Mouse (Mus musculus) limb, embryonic 14.5 days (tissue): ENCODE measurements around the gene Gm49358. TPM values are rescaled to one million over a fixed set of nuclear protein-coding genes. Genes with fewer than 3 reads are reported as not detected.
A peak's percentile ranks its signal among the peaks of the same experiment; 100 is the strongest.

Source experiments
- ATAC-seq: fragments of 200-750 bp; cut with Nextera tagmentation; 2 replicates; pipeline ENCODE4 v1.8.0; 2017; ENCODE audit warnings: low read depth, moderate number of reproducible peaks, moderate TSS enrichment; ENCODE audit not compliant: low FRiP score
- DNase-seq: peaks from one replicate; pipeline ENCODE4 v3.0.0-alpha.2; 2015; ENCODE audit warnings: low spot score
- H3K27ac ChIP-seq: fragments of 300-500 bp; sonication (generic); replicated peaks from 2 replicates; pipeline ENCODE4 v1.5.1; 2014; ENCODE audit warnings: low read depth, mild to moderate bottlenecking, low read length, moderate library complexity, mixed read lengths
- H3K27me3 ChIP-seq: fragments of 300-500 bp; sonication (generic); 2 replicates; pipeline ENCODE4 v1.6.1; 2014; ENCODE audit warnings: low read length, mixed read lengths; ENCODE audit not compliant: control insufficient read depth, insufficient read depth
- H3K36me3 ChIP-seq: fragments of 300-500 bp; sonication (generic); 2 replicates; pipeline ENCODE4 v1.6.1; 2014; ENCODE audit warnings: mild to moderate bottlenecking, low read length, moderate library complexity, mixed read lengths; ENCODE audit not compliant: control insufficient read depth, insufficient read depth
- H3K4me1 ChIP-seq: fragments of 300-500 bp; sonication (generic); 2 replicates; pipeline ENCODE4 v1.6.1; 2014; ENCODE audit warnings: antibody characterized with exemption, low read length, mixed read lengths; ENCODE audit not compliant: control insufficient read depth, insufficient read depth
- H3K4me2 ChIP-seq: fragments of 300-500 bp; sonication (generic); replicated peaks from 2 replicates; pipeline ENCODE4 v1.6.1; 2014; ENCODE audit warnings: low read depth, mild to moderate bottlenecking, low read length, moderate library complexity; ENCODE audit not compliant: severe bottlenecking
- H3K4me3 ChIP-seq: fragments of 300-500 bp; sonication (generic); replicated peaks from 2 replicates; pipeline ENCODE4 v1.5.1; 2014; ENCODE audit warnings: low read length
- H3K9ac ChIP-seq: fragments of 300-500 bp; sonication (generic); 2 replicates; pipeline ENCODE4 v1.6.1; 2014; ENCODE audit warnings: mild to moderate bottlenecking, low read depth, low read length, moderate library complexity; ENCODE audit not compliant: severe bottlenecking
- H3K9me3 ChIP-seq: fragments of 300-500 bp; sonication (generic); 2 replicates; pipeline ENCODE4 v1.6.1; 2016; ENCODE audit warnings: low read length; ENCODE audit not compliant: control insufficient read depth
- POLR2A ChIP-seq: fragments of 200-500 bp; IDR thresholded peaks from 2 replicates; pipeline ENCODE4 v1.8.0; 2012; ENCODE audit warnings: inconsistent platforms, mild to moderate bottlenecking, moderate library complexity, borderline replicate concordance; ENCODE audit not compliant: insufficient read depth, insufficient read length; ENCODE audit errors: extremely low read depth
- WGBS: fragments of 180-500 bp; shearing (Covaris S2); extraction: QIAGEN DNeasy Blood & Tissue Kit; methylation state at CpG from one replicate; pipeline ENCODE4 v1.1.7; 2014; 5-methylcytosine and 5-hydroxymethylcytosine counted together
- polyA plus RNA-seq, 2 experiments: library from polyadenylated mRNA; depleted of rRNA in 1 of 2; stranded (reverse) in 1 of 2; unstranded in 1 of 2; fragments of >200 nt; fragmentation: Nextera tagmentation in 1 of 2; extraction: Ambion mirVana in 1 of 2; gene quantifications; 2 replicates each; pipeline versions ENCODE4 v1.2.1 to v1.2.3; 2012 to 2014

Gene Gm49358
- polyA plus RNA-seq, 2 experiments: 0.22 TPM; not detected in 1

- Histone ChIP-seq H3K27ac (no peak overlapping the region), H3K9ac (no peak overlapping the region), H3K4me2 (no peak overlapping the region), H3K9me3 (no peaks in the 10 kb centered on the region), H3K27me3 (no peaks in the 10 kb centered on the region), H3K4me3 (no peak overlapping the region), H3K36me3 (no peaks in the 10 kb centered on the region), H3K4me1 (0 out of 2 replicates have a peak, but pooled peaks cover 3% of the 10 kb centered on the region)
- no peak for TF ChIP-seq POLR2A
- 67% methylated on average over 1 of the region's 1 CpGs for WGBS
- DNase-seq (no peak), ATAC-seq (no peak)
Measured at GRCm38 (mm10) chr10:86761236-86761635, 2.5 kb upstream of the Gm49358 start.

DNA sequence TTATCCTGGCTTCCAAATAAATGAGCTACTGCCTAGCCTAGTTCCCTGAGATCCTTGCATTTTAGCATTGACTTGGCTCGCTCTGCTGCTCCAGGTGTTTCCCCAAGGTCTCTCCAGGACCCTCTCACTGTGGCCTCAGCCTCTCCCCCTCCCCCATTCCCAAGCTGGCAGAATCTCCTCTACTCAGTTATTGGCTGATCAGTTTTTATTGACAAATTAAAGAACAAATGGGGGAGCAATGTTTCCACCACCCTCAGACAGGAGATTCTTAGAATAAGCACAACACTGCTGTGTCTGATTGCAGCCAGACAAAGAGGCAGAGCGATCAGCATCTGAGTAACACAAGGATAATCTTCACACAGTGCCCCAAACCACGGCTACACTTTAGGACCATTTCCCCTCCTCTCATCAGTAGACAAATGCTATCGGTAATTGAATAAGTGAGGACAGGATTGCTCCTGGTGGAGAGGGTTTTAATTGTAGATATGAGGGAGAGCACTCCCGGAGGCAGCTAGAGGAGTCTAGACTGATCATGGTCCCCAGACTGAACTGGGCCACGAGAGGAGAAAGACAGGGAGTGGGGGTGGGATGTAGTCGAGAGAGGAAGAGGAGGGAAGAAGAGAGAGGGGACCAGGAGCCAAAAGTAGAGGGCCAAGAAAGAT, 1.9 kb upstream of the Gm49358 start:
- H3K9me3 ChIP-seq: no peaks in the 10 kb centered on the region
- WGBS: 28% methylated on average over 7 of the region's 7 CpGs
- H3K27me3 ChIP-seq: no peaks in the 10 kb centered on the region
- DNase-seq: no peak
- no peak overlapping the region for H3K4me3 ChIP-seq
- no peaks in the 10 kb centered on the region for H3K36me3 ChIP-seq
- H3K4me1 ChIP-seq: 0 out of 2 replicates have a peak, but pooled peaks cover 3% of the 10 kb centered on the region
- no peak overlapping the region for H3K27ac ChIP-seq
- H3K4me2 ChIP-seq: no peak overlapping the region
- no peak overlapping the region for H3K9ac ChIP-seq
- ATAC-seq: peak; percentile 53; the same call in 1 of the 2 replicates
- no peak for TF ChIP-seq POLR2A

DNA sequence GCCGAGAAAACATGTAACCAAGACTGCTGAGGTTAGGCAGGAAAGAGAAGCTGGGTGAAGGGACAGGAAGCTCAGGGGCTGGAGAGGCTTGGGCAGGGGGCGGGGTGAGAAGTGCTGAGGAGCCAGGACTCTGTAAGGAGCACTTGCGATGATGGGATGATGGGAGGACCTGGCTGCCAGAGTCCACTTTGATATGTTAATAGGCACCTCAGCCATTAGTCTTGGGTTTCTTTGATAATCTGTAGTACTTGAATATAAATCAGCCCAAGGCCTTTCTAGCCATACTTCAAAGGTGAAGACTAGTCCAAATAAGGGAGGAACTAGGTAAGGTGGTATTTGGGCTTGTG, 1.4 kb upstream of the Gm49358 start:
- no peak for DNase-seq
- Histone ChIP-seq H3K9ac (no peak overlapping the region), H3K27ac (no peak overlapping the region), H3K4me1 (0 out of 2 replicates have a peak, but pooled peaks cover 3% of the 10 kb centered on the region), H3K36me3 (no peaks in the 10 kb centered on the region), H3K4me2 (no peak overlapping the region), H3K4me3 (no peak overlapping the region), H3K27me3 (no peaks in the 10 kb centered on the region), H3K9me3 (no peaks in the 10 kb centered on the region)
- no peak for TF ChIP-seq POLR2A
- no peak for ATAC-seq
- WGBS: 64% methylated on average over 3 of the region's 3 CpGs

- ATAC-seq: no peak
- 76% methylated on average over 4 of the region's 4 CpGs for WGBS
Measured at GRCm38 (mm10) chr10:86765344-86765966, 1.7 kb downstream of the Gm49358 start.

DNA sequence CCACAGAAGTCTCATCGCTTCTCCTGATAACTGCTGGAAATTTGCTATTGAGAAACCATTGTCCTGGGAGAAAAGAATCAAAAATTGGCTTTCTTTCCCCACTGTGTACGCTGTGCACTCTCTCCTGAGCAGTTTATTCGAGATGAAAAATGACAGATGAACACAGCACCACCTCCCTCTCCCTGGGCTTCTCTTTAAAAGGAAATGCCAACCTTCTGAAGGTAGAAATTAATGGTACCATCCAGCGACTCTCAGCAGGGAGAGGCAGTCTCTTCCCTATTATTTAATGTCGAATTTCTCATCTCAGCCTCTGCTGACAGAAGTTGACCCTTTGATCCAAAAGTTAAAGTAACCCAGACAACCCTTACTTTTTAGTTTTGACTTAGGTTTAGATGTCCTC, 5.4 kb downstream of the Gm49358 start:
- H3K27ac ChIP-seq: no peak overlapping the region
- no peaks in the 10 kb centered on the region for H3K4me1 ChIP-seq
- no peaks in the 10 kb centered on the region for H3K9me3 ChIP-seq
- DNase-seq (no peak), ATAC-seq (no peak)
- H3K4me3 ChIP-seq: no peak overlapping the region
- no peaks in the 10 kb centered on the region for H3K27me3 ChIP-seq
- H3K4me2 ChIP-seq: no peak overlapping the region
- 66% methylated on average over 5 of the region's 5 CpGs for WGBS
- no peak overlapping the region for H3K9ac ChIP-seq
- no peaks in the 10 kb centered on the region for H3K36me3 ChIP-seq
- TF ChIP-seq POLR2A: no peak

More at GRCm38 (mm10) chr10:86765344-86765966, 1.7 kb downstream of the Gm49358 start:
- no peak overlapping the region for H3K9ac ChIP-seq
- no peaks in the 10 kb centered on the region for H3K9me3 ChIP-seq
- H3K4me1 ChIP-seq: 0 out of 2 replicates have a peak, but pooled peaks cover 3% of the 10 kb centered on the region
- no peaks in the 10 kb centered on the region for H3K36me3 ChIP-seq
- H3K4me3 ChIP-seq: no peak overlapping the region
- TF ChIP-seq POLR2A: no peak
- no peaks in the 10 kb centered on the region for H3K27me3 ChIP-seq
- no peak overlapping the region for H3K4me2 ChIP-seq
- no peak overlapping the region for H3K27ac ChIP-seq
- no peak for DNase-seq
